In genomic region chr14:55062626-55063025, GRCm38 (mm10) we compare ENCODE assay signal across 8 mouse cellular contexts. TPM values are rescaled to one million over a fixed set of nuclear protein-coding genes. Genes with fewer than 3 reads are reported as not detected.
DNase-seq lines count a peak whose midpoint lies in the region; ATAC-seq and TF ChIP-seq lines count a peak whose summit lies in the region.

No protein-coding gene starts in this region.

- TF ChIP-seq CTCF in forebrain, postnatal 0 days (IDR thresholded peaks at IDR 0.05; ENCODE audit: low read depth): 0 out of 2 replicates have a peak, but pooled peaks have one; percentile 6

- peaks cover 44% of the 10 kb centered on the region for H3K4me1 ChIP-seq in forebrain, postnatal 0 days (ENCODE audit: insufficient read depth)
- H3K4me1 ChIP-seq in limb, embryonic 13.5 days: peaks cover 29% of the 10 kb centered on the region
- H3K4me1 ChIP-seq in neural tube, embryonic 15.5 days: peaks cover 62% of the 10 kb centered on the region

- H3K27ac ChIP-seq in forebrain, postnatal 0 days (ENCODE audit: low read depth, low read length): peak overlapping the region; percentile 67
- peak overlapping the region; percentile 55; the same call in 1 of the 2 replicates for H3K27ac ChIP-seq in limb, embryonic 13.5 days
- peak overlapping the region; percentile 54 for H3K27ac ChIP-seq in neural tube, embryonic 15.5 days (replicated peaks)

- peak; percentile 56 to 73 for DNase-seq in frontal cortex, adult 2 months (ENCODE audit: extremely low spot score in 1 of 2, low spot score in 1 of 2)
- no peak for DNase-seq in frontal cortex, postnatal 25 days (ENCODE audit: low spot score in 2 of 2)
- DNase-seq in CD4-positive helper T cell, adult 2 months (ENCODE audit: low read depth, low spot score): peak; percentile 48
- DNase-seq in cerebellum, adult 8-10 months: peak; percentile 74
- peak; percentile 58 for DNase-seq in forebrain, postnatal 0 days
- no peak for DNase-seq in urinary bladder, postnatal 25 days (ENCODE audit: low spot score)

- peak; percentile 69 for ATAC-seq in forebrain, postnatal 0 days
- ATAC-seq in limb, embryonic 13.5 days (ENCODE audit: low FRiP score, low read depth): peak; percentile 63; the same call in 1 of the 2 replicates
- ATAC-seq in neural tube, embryonic 15.5 days (ENCODE audit: low FRiP score): 0 out of 2 replicates have a peak, but pooled peaks have one; percentile 16

- peak overlapping the region; percentile 3; the same call in 1 of the 2 replicates for H3K4me3 ChIP-seq in forebrain, postnatal 0 days (ENCODE audit: low read depth, low read length)
- H3K4me3 ChIP-seq in limb, embryonic 13.5 days: peak overlapping the region; percentile 21
- no peak overlapping the region for H3K4me3 ChIP-seq in neural tube, embryonic 15.5 days (replicated peaks)

- peak overlapping the region; percentile 39 for H3K4me2 ChIP-seq in forebrain, postnatal 0 days (ENCODE audit: low read depth)
- H3K4me2 ChIP-seq in limb, embryonic 13.5 days (replicated peaks): peak overlapping the region; percentile 58
- H3K4me2 ChIP-seq in neural tube, embryonic 15.5 days: peak overlapping the region; percentile 35

- H3K9ac ChIP-seq in forebrain, postnatal 0 days: peak overlapping the region; percentile 25
- H3K9ac ChIP-seq in limb, embryonic 13.5 days: peak overlapping the region; percentile 39; the same call in 1 of the 2 replicates
- no peak overlapping the region for H3K9ac ChIP-seq in neural tube, embryonic 15.5 days (replicated peaks)

- WGBS in forebrain, postnatal 0 days: 17% methylated on average over 17 of the region's 17 CpGs
- 13% methylated on average over 17 of the region's 17 CpGs for WGBS in limb, embryonic 13.5 days
- 15% methylated on average over 17 of the region's 17 CpGs for WGBS in neural tube, embryonic 15.5 days

- no peaks in the 10 kb centered on the region for H3K27me3 ChIP-seq in forebrain, postnatal 0 days (ENCODE audit: insufficient read depth, low read length)
- H3K27me3 ChIP-seq in limb, embryonic 13.5 days: no peaks in the 10 kb centered on the region
- H3K27me3 ChIP-seq in neural tube, embryonic 15.5 days (replicated peaks): no peaks in the 10 kb centered on the region

- no peaks in the 10 kb centered on the region for H3K9me3 ChIP-seq in forebrain, postnatal 0 days (ENCODE audit: low read length)
- no peaks in the 10 kb centered on the region for H3K9me3 ChIP-seq in limb, embryonic 13.5 days
- no peaks in the 10 kb centered on the region for H3K9me3 ChIP-seq in neural tube, embryonic 15.5 days (replicated peaks)

- H3K36me3 ChIP-seq in forebrain, postnatal 0 days (ENCODE audit: insufficient read depth): peaks cover 61% of the 10 kb centered on the region
- H3K36me3 ChIP-seq in limb, embryonic 13.5 days: peaks cover 27% of the 10 kb centered on the region
- peaks cover 48% of the 10 kb centered on the region for H3K36me3 ChIP-seq in neural tube, embryonic 15.5 days

RNA-seq across cellular contexts. Expression of gene Zfhx2, which starts 29.5 kb away (rescaled TPM):
- polyA plus RNA-seq in frontal cortex, adult 2 months (2012; rRNA removed): 13.4 and 15.0 TPM in 2 replicates
- total RNA-seq in forebrain, postnatal 0 days (2014; rRNA removed): 8.9 and 11.1 TPM in 2 replicates
- polyA plus RNA-seq in forebrain, postnatal 0 days (2015; fragmentation: Nextera tagmentation; extraction: Ambion mirVana): 2.7 and 7.5 TPM in 2 replicates
- polyA plus RNA-seq in limb, embryonic 13.5 days (2015; fragmentation: Nextera tagmentation; extraction: Ambion mirVana): 5.6 and 6.2 TPM in 2 replicates
- polyA plus RNA-seq in neural tube, embryonic 15.5 days (2015; fragmentation: Nextera tagmentation; extraction: Ambion mirVana): 20.3 and 24.5 TPM in 2 replicates

RNA-seq across cellular contexts. Expression of gene Thtpa, which starts 32.0 kb away (rescaled TPM):
- 14.4 and 15.5 TPM in 2 replicates for polyA plus RNA-seq in frontal cortex, adult 2 months (2012; rRNA removed)
- total RNA-seq in forebrain, postnatal 0 days (2014; rRNA removed): 49.0 and 55.2 TPM in 2 replicates
- 47.2 and 48.0 TPM in 2 replicates for polyA plus RNA-seq in forebrain, postnatal 0 days (2015; fragmentation: Nextera tagmentation; extraction: Ambion mirVana)
- 22.9 and 24.5 TPM in 2 replicates for polyA plus RNA-seq in limb, embryonic 13.5 days (2015; fragmentation: Nextera tagmentation; extraction: Ambion mirVana)
- polyA plus RNA-seq in neural tube, embryonic 15.5 days (2015; fragmentation: Nextera tagmentation; extraction: Ambion mirVana): 27.9 and 31.6 TPM in 2 replicates

RNA-seq across cellular contexts. Expression of gene Ap1g2, which starts 43.8 kb away (rescaled TPM):
- 15.5 and 18.3 TPM in 2 replicates for polyA plus RNA-seq in frontal cortex, adult 2 months (2012; rRNA removed)
- 11.3 and 12.8 TPM in 2 replicates for total RNA-seq in forebrain, postnatal 0 days (2014; rRNA removed)
- polyA plus RNA-seq in forebrain, postnatal 0 days (2015; fragmentation: Nextera tagmentation; extraction: Ambion mirVana): 4.2 and 5.5 TPM in 2 replicates
- polyA plus RNA-seq in limb, embryonic 13.5 days (2015; fragmentation: Nextera tagmentation; extraction: Ambion mirVana): 13.1 and 13.7 TPM in 2 replicates
- polyA plus RNA-seq in neural tube, embryonic 15.5 days (2015; fragmentation: Nextera tagmentation; extraction: Ambion mirVana): 6.2 and 12.4 TPM in 2 replicates

RNA-seq across cellular contexts. Expression of gene Ngdn, which starts 47.4 kb away (rescaled TPM):
- polyA plus RNA-seq in frontal cortex, adult 2 months (2012; rRNA removed): 36.5 and 37.2 TPM in 2 replicates
- total RNA-seq in forebrain, postnatal 0 days (2014; rRNA removed): 24.2 and 36.8 TPM in 2 replicates
- 47.9 and 51.3 TPM in 2 replicates for polyA plus RNA-seq in forebrain, postnatal 0 days (2015; fragmentation: Nextera tagmentation; extraction: Ambion mirVana)
- 86.3 and 88.1 TPM in 2 replicates for polyA plus RNA-seq in limb, embryonic 13.5 days (2015; fragmentation: Nextera tagmentation; extraction: Ambion mirVana)
- 47.6 and 60.4 TPM in 2 replicates for polyA plus RNA-seq in neural tube, embryonic 15.5 days (2015; fragmentation: Nextera tagmentation; extraction: Ambion mirVana)

RNA-seq across cellular contexts. Expression of gene Jph4, which starts 54.1 kb away (rescaled TPM):
- polyA plus RNA-seq in frontal cortex, adult 2 months (2012; rRNA removed): 228 and 231 TPM in 2 replicates
- total RNA-seq in forebrain, postnatal 0 days (2014; rRNA removed): 156 and 160 TPM in 2 replicates
- 47.4 and 55.3 TPM in 2 replicates for polyA plus RNA-seq in forebrain, postnatal 0 days (2015; fragmentation: Nextera tagmentation; extraction: Ambion mirVana)
- polyA plus RNA-seq in limb, embryonic 13.5 days (2015; fragmentation: Nextera tagmentation; extraction: Ambion mirVana): 1.9 and 2.2 TPM in 2 replicates
- polyA plus RNA-seq in neural tube, embryonic 15.5 days (2015; fragmentation: Nextera tagmentation; extraction: Ambion mirVana): 30.6 and 37.0 TPM in 2 replicates

Comparison
In these comparisons a context has a peak if more than half of its experiments do, and no peak if none do; other contexts are left out.
1. DNase-seq: peak in frontal cortex, adult 2 months (2 of 2), CD4-positive helper T cell, adult 2 months (single experiment), cerebellum, adult 8-10 months (single experiment) and forebrain, postnatal 0 days (single experiment); none in frontal cortex, postnatal 25 days (0 of 2) and urinary bladder, postnatal 25 days (single experiment).
2. ATAC-seq: peak in every context shown above with its lines; median percentile 69 in forebrain, postnatal 0 days; 63 in limb, embryonic 13.5 days; 16 in neural tube, embryonic 15.5 days.
3. Peak in every context shown above with its lines, with median percentiles within 50 percentile points of each other: H3K27ac ChIP-seq and H3K4me2 ChIP-seq.